Mouse (Mus musculus) skeletal muscle tissue, adult 2 months (tissue): ENCODE measurements around the gene Tnk2.

Experiments used
- DNase-seq: peaks from one replicate; pipeline ENCODE4 v3.0.0-alpha.2; 2012; ENCODE audit warnings: low read depth, low spot score

Tnk2 gene

DNA sequence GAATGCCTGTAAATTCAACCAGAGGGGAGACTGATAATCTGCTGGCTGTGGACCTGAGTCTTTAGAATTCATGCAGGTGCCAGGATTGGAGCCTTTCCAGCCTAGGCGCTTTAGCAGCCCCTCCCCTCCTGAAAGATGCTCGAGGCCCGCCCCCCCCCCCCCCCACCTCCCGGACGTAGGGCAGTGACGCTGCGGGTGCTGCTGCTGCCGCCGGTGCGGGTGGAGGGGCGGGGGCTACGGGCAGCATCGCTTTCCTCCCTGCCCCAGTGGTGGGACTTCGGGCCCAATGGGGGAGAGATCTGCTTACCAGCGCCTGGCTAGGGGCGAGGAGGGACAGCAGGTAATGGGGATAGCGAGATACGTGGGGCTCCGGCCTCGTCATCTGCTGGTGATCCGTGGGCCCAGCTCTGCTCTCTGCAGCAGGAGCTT, 15.1 kb downstream of the Tnk2 start:
- no peak for DNase-seq

DNA sequence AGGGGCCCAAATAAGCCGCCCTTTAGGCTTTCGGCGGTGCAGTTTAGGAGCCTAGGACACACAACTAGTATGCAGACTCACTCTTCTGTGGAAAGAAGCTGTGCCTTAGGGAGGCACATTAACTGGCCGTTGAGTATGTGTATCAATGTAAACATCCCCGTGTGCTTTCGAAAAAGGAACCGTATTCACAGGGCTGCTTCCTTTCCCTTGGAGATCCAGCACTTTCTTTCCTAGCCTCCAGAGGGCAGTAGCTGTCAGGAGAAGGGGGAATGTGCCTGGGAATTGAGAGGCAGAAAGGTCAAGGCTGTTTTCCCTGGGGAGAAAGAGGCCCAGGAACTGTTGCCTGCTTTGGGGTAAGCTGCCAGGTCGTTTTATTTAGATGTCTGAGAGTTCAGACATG, 15.7 kb downstream of the Tnk2 start:
- peak; percentile 89 for DNase-seq

DNA sequence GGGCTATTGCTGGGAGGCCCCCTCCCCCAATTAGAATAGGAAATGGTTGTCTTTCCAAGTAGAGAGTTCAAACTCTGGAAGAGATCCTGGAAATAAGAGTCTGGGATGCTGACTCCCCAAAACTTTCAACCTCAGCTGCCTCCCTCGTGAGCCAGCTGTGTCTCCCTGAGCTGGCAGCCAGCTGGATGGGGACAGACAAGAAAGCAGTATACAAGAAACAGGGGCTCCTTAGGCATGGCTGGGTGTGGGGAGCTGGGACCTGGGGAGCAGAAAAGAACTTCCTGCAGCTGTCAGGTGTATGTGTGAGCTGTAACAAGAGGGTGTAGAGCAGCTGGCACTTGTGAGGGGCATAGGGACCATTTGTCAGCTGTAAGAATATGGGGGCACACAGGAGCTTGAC, 16.4 kb downstream of the Tnk2 start:
- DNase-seq: no peak

DNA sequence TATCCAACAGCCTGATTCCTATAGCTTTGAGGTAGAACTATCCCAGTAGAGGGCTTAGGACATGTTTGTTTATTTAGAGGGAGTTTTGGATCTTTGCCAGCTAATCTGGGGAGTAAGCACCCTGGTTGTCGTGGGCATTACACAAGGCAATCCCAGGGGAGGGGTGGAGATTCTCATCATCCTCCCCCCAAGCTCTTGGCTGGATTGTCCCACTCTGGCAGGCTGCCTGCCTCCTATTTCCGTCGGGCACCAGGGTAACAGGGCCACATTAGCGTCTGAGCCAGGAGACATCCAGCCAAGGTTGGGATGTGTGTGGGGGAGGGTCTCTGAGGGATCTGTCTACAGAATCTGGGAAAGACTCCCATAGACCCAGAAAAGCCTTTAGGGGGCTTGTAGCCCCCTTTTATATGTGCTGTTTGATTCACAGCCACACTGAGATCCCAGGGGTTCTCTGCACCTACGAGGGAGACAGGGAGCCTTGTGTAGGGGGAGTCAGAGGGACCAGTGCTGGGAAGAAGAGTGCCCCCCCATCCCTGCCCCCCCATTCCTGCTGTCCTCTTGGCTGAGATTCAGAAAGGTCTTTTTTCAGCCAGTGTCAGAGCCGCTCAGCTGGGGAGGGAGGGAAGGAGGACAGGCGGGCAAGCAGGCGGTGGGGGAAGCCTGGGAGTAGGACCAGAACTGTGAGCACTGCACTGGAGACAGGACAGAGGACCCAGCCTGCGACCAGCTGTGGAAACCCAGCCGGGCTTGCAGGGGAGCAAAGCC, 17.1 kb downstream of the Tnk2 start:
- peak; percentile 93 for DNase-seq

DNA sequence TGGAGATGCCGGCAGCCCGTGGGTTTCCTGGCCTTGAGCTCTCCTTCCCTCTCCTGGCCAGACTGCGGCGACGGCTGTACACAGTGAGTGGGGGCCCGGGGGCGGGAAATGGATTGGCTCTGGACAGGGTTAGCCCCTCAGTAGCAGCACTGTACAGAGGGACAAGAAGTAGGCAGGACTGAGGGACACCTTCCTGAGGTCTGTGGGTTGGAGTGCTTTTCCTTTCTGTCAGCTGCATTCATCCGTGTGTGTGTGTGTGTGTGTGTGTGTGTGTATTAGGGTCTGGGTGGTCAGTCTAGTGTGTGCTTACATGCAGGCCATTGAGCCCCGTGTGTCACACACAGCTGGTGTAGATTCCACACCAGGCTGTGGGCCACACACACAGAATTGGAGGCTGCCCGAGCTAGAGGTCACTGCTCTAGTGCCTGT, 17.8 kb downstream of the Tnk2 start:
- no peak for DNase-seq

DNA sequence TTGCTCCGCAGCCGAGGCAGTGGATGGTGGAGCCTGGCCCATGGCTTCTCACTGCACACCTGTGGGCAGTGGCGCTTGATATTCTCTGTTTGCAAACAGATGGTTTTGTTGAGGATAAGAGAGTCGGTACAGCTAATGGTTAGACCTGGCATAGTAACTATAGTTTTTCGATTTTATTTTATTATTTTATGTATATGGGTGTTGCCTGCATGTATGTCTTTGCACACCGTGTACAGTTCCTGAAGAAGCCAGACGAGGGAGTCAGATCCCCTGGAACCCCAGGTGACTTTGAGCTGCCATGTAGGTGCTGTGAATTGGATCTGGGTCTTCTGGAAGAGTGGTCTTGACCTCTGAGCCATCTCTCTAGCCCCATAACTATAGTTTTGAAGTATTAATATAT, 18.7 kb downstream of the Tnk2 start:
- DNase-seq: no peak

DNA sequence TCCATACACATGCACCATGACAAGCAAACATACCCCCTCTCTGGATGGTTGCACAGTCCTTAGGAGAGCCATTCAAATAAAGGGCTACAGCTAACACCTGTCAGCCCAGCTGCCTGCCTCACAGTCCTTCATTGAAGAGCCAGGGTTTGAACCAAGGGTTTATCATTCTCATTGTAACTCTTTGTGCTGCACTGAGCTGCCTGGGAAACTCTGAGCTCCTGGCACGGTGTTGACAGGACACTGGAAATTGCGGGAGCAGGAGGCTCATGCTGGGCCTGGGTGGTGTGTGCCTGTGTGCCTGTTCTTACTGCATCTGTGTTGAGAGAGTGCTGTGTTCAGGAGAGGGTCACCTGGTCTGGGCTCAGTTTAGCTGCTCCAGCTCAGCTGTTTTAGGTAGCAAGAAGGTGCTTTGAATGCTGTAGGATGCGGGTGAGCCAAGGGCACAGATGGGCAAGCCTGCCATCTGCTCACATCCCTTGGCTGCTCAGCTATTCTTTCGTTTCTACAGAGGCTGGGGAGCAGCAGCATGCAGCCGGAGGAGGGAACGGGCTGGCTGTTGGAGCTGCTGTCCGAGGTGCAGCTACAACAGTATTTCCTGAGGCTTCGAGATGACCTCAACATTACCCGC, 19.7 kb downstream of the Tnk2 start:
- DNase-seq: no peak

DNA sequence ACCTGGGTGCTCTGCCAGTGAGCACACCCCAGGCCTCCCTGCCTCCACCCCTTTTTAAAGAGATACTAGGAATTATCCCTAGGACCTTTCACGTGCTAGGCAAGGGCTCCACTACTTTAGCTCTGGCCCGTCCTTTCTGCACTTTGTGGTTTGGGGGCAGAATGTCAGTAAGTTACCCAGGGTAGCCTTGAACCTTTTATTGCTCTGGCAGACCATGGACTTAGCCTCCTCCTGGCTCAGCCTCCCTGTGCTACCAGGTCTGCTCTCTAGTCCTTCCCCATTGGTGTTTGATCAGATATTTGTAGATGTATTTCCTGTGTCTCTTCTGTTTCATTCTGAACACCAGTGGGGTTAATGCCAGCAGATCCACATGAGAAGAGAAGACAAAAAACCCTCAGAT, 20.5 kb downstream of the Tnk2 start:
- DNase-seq: no peak

DNA sequence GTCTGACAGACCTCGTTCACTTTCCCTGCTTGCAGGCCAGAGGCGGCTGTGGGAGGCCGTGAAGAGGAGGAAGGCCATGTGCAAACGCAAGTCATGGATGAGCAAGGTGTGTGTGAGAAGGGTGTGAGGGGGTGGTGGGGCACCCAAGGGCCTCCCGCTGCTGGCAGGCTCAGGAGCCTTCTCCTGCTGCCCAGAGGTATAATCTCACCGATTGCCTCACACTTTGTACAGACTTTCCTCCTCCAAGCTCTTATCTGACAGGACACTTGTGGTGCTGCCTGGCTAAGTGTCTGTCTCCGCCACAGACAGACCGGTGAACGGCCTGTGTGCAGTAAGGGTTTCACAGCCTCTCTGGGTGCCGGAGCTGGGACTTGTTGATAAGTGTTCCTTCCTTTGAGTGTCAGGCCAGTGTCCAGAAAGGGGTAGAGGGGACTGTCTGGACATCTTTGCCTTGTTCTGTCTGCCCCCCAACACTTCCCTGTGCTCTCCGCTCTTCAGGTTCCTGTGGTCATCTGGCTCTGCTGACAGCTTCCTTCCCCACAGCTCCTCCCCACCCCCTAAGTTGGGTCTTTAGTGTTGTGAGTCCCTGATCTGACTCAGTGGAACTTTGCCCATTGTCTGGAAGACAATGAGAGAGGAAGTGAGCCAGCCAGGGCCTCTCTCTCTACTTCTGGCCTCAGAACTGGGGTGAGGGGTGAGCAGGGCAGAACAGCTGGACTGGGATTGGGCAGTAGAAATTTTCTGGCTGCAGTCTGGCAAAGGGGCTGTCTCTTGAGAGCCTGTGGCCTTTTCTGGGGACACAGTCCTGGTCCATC, 22.4 kb downstream of the Tnk2 start:
- no peak for DNase-seq

DNA sequence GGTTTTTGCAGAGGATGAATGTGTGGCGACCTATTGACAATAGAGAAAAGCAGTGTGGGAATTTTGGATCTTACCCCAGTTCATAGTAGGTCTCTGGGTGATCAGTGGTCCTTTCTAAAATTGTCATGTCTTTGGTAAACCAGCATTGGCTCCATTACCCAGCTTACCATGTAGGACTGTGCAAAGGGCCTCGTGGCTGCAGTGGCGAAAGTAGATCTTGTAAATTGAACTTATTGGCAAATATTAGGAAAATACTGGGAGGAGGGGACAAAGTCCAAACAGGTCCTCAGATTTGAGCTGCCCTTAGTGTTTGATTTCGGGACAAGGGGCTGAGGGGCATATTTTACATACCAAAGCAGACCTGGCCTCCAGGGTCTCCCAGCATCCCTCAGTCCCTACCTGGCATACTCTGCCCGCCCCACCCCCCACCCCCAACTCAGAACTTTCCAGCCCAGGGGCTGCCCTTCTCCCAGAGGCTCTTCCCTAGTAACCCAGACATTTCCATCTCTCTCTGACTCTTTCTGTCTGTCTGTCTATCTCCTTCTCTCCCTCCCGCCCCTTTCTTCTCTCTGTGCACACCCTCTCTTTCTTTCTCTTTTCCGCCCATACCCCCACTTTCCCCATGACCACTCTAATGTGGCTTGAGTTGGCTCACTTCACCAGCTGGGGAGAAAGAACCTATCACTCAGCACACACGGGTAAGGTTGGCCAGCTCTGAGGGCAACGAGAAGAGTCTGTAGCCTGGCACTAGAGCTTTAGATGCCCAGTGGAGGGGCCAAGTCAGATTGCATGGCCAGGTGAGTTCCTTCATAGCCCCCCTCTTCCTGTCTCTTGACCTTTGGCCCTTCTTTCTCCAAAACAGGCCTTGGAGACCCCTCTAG, 23.2 kb downstream of the Tnk2 start:
- DNase-seq: no peak

DNA sequence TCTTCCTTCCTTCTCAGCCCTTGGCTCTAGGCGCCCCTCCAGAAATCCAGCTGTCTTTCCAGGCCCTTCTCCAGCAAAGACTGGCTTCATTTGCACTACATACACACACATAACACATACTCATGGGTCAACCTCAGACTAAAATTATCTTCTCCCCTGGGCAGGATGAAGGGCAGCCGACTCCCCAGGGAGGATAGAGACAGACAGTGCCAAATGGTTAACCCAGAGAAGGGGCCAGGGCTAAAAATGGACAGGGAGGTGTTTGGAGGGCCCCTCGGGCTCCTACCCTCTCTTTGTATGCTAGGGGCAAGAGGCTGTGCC, 23.8 kb downstream of the Tnk2 start:
- peak; percentile 82 for DNase-seq

DNA sequence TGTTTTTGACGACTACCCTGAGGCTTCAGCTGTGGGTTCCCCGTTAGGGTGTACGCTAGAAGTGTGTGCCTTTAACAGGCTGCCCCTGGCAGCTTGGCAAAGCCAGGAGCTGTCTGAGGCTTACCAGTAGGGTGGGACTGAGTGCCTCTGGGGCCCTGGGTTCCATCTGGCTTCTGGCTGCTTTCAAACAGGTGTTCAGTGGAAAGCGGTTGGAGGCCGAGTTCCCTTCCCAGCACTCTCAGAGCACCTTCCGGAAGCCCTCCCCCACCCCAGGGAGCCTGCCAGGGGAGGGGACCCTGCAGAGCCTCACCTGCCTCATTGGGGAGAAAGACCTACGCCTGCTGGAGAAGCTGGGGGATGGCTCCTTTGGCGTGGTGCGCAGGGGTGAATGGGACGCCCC, 24.4 kb downstream of the Tnk2 start:
- no peak for DNase-seq

DNA sequence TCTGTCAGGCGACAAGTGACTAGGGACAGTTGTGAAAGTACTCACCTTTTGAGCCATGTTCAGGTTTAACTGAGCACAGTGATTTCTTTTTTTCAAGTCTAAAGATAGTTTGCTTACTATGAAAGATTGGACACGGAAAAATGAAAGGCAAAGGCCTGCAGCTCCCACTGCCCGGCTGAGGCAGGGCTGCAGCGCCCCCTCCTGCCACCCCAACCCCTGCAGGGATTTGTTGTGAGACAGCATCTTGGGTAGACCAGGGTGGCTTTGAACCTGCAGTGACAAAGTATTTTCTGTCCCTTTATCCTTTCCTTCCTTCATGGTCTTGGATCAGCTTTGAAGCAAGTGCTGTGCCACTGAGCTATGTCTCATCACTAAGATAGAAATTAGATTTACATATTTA, 24.8 kb downstream of the Tnk2 start:
- no peak for DNase-seq

DNA sequence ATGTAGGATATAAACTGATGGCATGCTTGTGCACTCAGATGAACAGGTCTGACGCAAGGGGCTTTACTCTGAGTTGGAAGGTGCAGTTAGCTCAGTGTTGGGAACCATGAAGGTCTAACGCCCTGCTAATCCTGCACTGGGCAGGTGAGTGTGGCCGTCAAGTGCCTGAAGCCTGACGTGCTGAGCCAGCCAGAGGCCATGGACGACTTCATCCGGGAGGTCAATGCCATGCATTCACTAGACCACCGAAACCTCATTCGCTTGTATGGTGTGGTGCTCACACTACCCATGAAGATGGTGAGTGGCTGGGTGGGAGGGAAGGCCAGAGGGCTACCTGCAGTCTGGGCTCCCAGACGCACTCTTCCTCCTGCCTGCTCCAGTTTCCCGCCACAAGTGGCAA, 25.6 kb downstream of the Tnk2 start:
- DNase-seq: no peak

DNA sequence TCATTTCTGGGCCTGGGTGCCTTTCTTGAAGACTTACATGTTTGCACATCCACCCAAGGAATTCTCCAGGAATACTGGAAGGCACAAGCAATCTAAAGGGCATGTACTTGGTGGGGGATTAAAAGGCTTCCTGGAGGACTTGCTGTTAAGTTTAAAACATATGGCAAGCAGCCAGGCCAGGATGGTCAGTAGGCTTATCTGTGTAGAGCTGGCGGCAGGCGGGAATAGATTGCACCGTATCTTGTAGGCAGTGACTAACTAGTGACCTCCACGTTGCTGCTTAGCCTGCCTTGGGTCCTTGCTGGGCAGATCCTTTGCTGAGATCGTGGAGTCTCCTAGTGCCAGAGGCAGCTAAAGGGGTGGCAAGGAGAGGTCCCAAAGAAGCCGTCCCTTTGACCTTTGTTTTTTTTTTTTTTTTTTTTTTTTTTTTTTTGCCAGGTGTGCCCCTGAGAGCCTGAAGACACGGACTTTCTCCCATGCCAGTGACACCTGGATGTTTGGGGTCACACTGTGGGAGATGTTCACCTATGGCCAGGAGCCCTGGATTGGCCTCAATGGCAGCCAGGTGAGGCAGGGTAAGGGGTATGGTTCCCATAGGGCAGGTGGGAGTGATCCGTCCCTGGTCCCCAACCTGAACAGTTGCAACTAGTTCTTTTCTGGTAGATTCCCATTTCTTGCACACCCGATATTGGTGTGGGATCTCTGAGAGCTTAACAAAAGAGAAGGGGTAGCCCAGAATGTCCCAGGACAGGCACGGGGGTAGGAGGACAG, 26.9 kb downstream of the Tnk2 start:
- DNase-seq: no peak

DNA sequence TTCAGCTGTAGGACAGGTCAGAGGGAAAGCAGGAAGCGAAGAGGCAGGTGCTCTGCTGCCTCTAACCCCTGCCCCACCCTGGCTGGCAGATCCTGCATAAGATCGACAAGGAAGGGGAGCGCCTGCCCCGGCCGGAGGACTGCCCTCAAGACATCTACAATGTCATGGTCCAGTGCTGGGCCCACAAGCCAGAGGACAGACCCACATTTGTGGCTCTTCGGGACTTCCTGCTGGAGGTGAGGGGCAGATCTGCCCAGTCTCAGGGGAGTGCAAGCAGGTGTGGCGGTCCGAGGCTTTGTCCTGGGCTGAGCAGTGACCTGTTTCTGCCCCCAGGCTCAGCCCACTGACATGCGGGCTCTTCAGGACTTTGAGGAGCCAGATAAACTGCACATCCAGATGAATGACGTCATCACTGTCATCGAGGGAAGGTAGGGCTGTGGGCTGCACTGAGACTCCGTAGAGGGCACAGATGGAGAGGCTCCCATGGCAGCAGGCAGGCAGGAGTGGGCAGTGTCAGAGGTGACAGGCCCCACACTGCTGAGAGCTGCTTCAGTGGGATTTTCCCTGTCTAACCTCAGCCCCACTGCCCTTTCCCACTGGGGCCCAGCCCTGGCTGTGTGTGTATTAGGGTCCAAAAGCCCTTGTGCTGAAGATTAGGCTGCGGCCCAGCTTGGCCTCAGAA, 27.7 kb downstream of the Tnk2 start:
- DNase-seq: no peak

DNA sequence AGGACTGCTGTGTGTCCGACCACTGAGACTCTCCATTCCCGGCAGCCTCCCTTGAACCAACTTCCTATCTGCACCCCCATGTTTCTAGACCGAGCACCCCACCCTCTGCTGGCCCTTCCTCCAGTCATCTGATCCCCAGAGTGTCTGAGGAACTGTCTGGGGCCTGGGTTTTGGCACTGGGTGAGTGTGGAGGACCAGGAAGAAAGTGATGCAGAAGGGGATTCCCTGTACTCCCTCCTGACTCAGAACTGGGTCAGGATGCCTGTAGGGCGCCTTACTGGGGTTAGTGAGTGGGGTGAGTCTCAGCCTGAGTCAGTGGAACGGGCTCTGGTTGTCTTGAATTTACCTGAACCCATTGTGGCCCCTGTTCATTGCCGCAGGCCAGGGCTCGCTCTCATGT, 28.6 kb downstream of the Tnk2 start:
- DNase-seq: no peak

DNA sequence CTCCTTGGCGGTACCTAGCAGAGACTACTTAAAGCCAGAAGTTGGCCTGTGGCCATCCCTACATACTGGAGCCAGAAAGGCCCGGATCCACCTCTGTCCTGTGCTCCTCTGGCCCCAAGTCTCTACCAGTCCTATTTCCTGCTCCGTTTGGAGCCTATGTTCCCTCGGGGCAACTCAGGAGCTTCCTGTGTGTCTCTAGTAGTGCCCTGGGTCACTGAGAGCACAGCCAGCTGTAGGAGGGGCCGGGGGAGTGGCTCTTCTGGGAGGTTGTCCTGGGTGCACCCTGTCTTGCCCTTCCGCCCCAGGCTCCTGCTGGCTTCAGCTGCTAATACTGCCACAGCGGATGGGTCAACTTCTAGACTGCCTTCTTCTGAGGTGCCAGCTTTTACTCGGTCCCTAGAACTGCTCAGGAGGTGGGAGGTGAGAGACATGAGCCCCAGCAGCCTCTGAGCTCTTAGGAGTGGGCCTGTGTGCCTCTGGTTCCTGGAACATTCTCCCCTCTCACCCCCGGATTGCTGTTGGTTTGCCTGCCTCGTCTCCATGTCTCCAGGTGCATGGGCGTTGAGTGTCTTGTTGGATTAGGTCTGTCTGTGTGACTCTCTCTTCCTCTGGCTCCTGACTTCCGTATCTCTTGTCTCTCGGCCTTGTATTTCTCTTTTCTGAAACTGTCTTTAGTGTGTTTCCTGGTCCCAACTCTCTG, 29.3 kb downstream of the Tnk2 start:
- DNase-seq: no peak

DNA sequence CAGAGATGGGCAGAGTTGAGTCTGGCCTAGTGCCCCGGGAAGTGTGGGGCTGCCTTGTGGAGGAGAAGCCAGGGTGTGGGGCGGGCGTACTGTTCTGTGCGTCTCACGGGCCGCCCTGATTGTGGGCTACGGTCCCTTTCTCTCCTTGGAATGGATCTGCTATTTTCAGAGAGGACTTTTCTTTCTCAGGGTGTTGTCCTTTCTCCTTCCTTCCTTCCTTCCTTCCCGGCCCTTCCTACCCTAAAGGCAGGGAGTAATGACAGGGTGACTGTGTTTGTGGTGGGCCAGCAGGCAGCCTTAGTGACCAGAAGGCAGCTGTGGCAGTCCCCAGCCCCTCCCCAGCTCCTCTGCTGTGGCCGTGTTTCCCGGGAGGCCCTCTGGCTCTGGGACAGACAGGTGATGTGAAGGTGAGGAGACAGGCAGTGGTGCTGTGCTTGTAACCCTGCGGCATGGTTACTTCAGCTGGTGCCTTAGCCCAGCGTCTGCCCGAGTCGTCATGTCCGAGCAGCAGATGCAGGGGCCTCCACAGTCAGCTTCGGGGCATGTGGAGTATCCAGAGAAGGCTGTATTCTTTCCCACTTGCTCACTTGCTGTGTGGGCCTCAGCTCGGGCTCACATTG, 30.6 kb downstream of the Tnk2 start:
- no peak for DNase-seq
